Mouse (Mus musculus) bone marrow, adult 2 months (tissue): ENCODE results near the gene Bcl11a.

ENCODE experiments used
- CTCF ChIP-seq: fragments of 200-500 bp; IDR thresholded peaks from 2 replicates; pipeline ENCODE4 v1.5.1; 2011; ENCODE audit warnings: low read length, control low read depth; ENCODE audit not compliant: control insufficient read depth, insufficient read depth
- POLR2A ChIP-seq: fragments of 200-500 bp; IDR thresholded peaks from 2 replicates; pipeline ENCODE4 v1.6.1; 2011; ENCODE audit warnings: low read depth, mild to moderate bottlenecking, control low read depth, low read length, borderline replicate concordance; ENCODE audit not compliant: control insufficient read depth

- TF ChIP-seq CTCF (no peak), POLR2A (no peak)
These were observed 20.2 kb downstream of the Bcl11a start for GRCm38 (mm10) chr11:24098069-24098468.
